Mouse (Mus musculus) gastrocnemius, adult 2 months (tissue): ENCODE measurements around the gene Fam129a. TPM values are rescaled to one million over a fixed set of nuclear protein-coding genes. Genes with fewer than 3 reads are reported as not detected.
A peak's percentile ranks its signal among the peaks of the same experiment; 100 is the strongest.

Source experiments
- DNase-seq: peaks from one replicate; pipeline ENCODE4 v3.0.0; 2022
- H3K27ac ChIP-seq: fragments of 200-600 bp; 2 replicates; pipeline ENCODE4 v1.8.1; 2022; ENCODE audit warnings: mild to moderate bottlenecking
- H3K4me3 ChIP-seq: fragments of 200-600 bp; 2 replicates; pipeline ENCODE4 v1.8.1; 2022; ENCODE audit warnings: mild to moderate bottlenecking, moderate library complexity
- CTCF ChIP-seq: fragments of 200-600 bp; IDR thresholded peaks from 2 replicates; pipeline ENCODE4 v1.8.1; 2022; ENCODE audit warnings: antibody characterized with exemption, mild to moderate bottlenecking, moderate library complexity
- intact Hi-C: fragments of 180-260 bp; cut with DNase I; formaldehyde crosslinking; loops from one replicate; pipeline ENCODE4 v1.15.1; 2025
- total RNA-seq, 2 experiments: library from RNA; stranded (reverse); gene quantifications; 2 replicates each; pipeline ENCODE4 v1.2.3; 2021

Fam129a gene
- total RNA-seq, 2 experiments from 2014 or later: 7.9 to 10.2 TPM

- H3K4me3 ChIP-seq: no peak overlapping the region
- intact Hi-C loops: loop anchor here (1.0 kb wide), 1 partner anchor 142 kb away; no protein-coding TSS in a partner anchor
- TF ChIP-seq CTCF: peak; percentile 98
- no peak overlapping the region for H3K27ac ChIP-seq
- DNase-seq: peak; percentile 91
Observed at GRCm38 (mm10) chr1:151564377-151564776, 6.6 kb upstream of the Fam129a start.

GRCm38 (mm10) chr1:151568682-151569081 is 2.3 kb upstream of the Fam129a start:
- H3K4me3 ChIP-seq: no peak overlapping the region
- no peak for TF ChIP-seq CTCF
- DNase-seq: no peak
- intact Hi-C loops: no loop called here
- H3K27ac ChIP-seq: no peak overlapping the region

GRCm38 (mm10) chr1:151571838-151572578 is 1.0 kb downstream of the Fam129a start:
- peak overlapping the region; percentile 91 for H3K4me3 ChIP-seq
- DNase-seq: no peak
- TF ChIP-seq CTCF: no peak
- intact Hi-C loops: no loop called here
- peak overlapping the region; percentile 89 for H3K27ac ChIP-seq

GRCm38 (mm10) chr1:151572601-151573320 is 1.8 kb downstream of the Fam129a start:
- Histone ChIP-seq H3K4me3 (peak overlapping the region; percentile 91), H3K27ac (peak overlapping the region; percentile 89)

GRCm38 (mm10) chr1:151580200-151580982 is 9.4 kb downstream of the Fam129a start:
- intact Hi-C loops: loop anchor here (5.0 kb wide), 1 partner anchor 47 kb away; no protein-coding TSS in a partner anchor
- no peak for DNase-seq
- TF ChIP-seq CTCF: no peak
- H3K4me3 ChIP-seq: no peak overlapping the region
- peak overlapping the region; percentile 68 for H3K27ac ChIP-seq

More at GRCm38 (mm10) chr1:151572601-151573320, 1.8 kb downstream of the Fam129a start:
- intact Hi-C loops: no loop called here
- TF ChIP-seq CTCF: peak; percentile 18; the same call in 1 of the 2 replicates
- DNase-seq: no peak

- DNase-seq: no peak
- TF ChIP-seq CTCF: no peak
- intact Hi-C loops: loop anchor here (5.0 kb wide), 1 partner anchor 46 kb away; no protein-coding TSS in a partner anchor
- peak overlapping the region; percentile 68; the same call in 1 of the 2 replicates for H3K27ac ChIP-seq
- H3K4me3 ChIP-seq: no peak overlapping the region
Observed at GRCm38 (mm10) chr1:151581454-151581853, 10.5 kb downstream of the Fam129a start.

GRCm38 (mm10) chr1:151581977-151582376 is 11.0 kb downstream of the Fam129a start:
- no peak for DNase-seq
- H3K4me3 ChIP-seq: no peak overlapping the region
- H3K27ac ChIP-seq: peak overlapping the region; percentile 68; the same call in 1 of the 2 replicates
- TF ChIP-seq CTCF: no peak
- intact Hi-C loops: loop anchor here (5.0 kb wide), 1 partner anchor 45 kb away; no protein-coding TSS in a partner anchor

GRCm38 (mm10) chr1:151583457-151584181 is 12.6 kb downstream of the Fam129a start:
- no peak for TF ChIP-seq CTCF
- DNase-seq: no peak
- intact Hi-C loops: loop anchor here (5.0 kb wide), 1 partner anchor 44 kb away; no protein-coding TSS in a partner anchor
- no peak overlapping the region for H3K27ac ChIP-seq
- H3K4me3 ChIP-seq: no peak overlapping the region

- H3K4me3 ChIP-seq: no peak overlapping the region
- no peak for DNase-seq
- intact Hi-C loops: loop anchor here (5.0 kb wide), 1 partner anchor 43 kb away; no protein-coding TSS in a partner anchor
- H3K27ac ChIP-seq: no peak overlapping the region
- no peak for TF ChIP-seq CTCF
Observed at GRCm38 (mm10) chr1:151584182-151584471, 13.1 kb downstream of the Fam129a start.

GRCm38 (mm10) chr1:151584565-151585216 is 13.7 kb downstream of the Fam129a start:
- no peak for DNase-seq
- Histone ChIP-seq H3K4me3 (no peak overlapping the region), H3K27ac (no peak overlapping the region)
- TF ChIP-seq CTCF: no peak
- intact Hi-C loops: loop anchor here (5.0 kb wide), 1 partner anchor 43 kb away; no protein-coding TSS in a partner anchor

GRCm38 (mm10) chr1:151585647-151586046 is 14.7 kb downstream of the Fam129a start:
- intact Hi-C loops: no loop called here
- no peak for DNase-seq
- no peak overlapping the region for H3K27ac ChIP-seq
- TF ChIP-seq CTCF: no peak
- H3K4me3 ChIP-seq: no peak overlapping the region
